Mouse (Mus musculus) myocyte (in vitro differentiated cells): ENCODE data around the gene Tpgs1.

Experiments used
- MYOG ChIP-seq, 3 experiments: IDR thresholded peaks; one replicate each; pipeline ENCODE4 v1.6.1; 2011; ENCODE audit warnings: control low read depth in 2 of 3, low read depth in 2 of 3, mild to moderate bottlenecking in 2 of 3; ENCODE audit not compliant: insufficient read length in 2 of 3, control insufficient read depth in 1 of 3, insufficient read depth in 1 of 3
- POLR2A ChIP-seq: IDR thresholded peaks from one replicate; pipeline ENCODE4 v1.6.1; 2011; ENCODE audit warnings: low read depth, mild to moderate bottlenecking, control low read depth, moderate library complexity; ENCODE audit not compliant: insufficient read length
- SRF ChIP-seq: IDR thresholded peaks from one replicate; pipeline ENCODE4 v1.6.1; 2011; ENCODE audit warnings: low read depth; ENCODE audit not compliant: control insufficient read depth, insufficient read length
- TCF12 ChIP-seq: IDR thresholded peaks from one replicate; pipeline ENCODE4 v1.6.1; 2011; ENCODE audit warnings: mild to moderate bottlenecking, control low read depth; ENCODE audit not compliant: poor library complexity, insufficient read depth, severe bottlenecking

GRCm38 (mm10) chr10:79704970-79705360, 35.8 kb downstream of the Tpgs1 start:
- TF ChIP-seq POLR2A (no peak), TCF12 (no peak), SRF (no peak), MYOG (IDR thresholded peaks at IDR 0.05; ENCODE audit: control insufficient read depth in 1 of 3, insufficient read depth in 1 of 3, insufficient read length in 2 of 3, low read depth in 2 of 3) (no peak)
